Mouse (Mus musculus): ENCODE measurements around the gene Plekha7. TPM values are rescaled to one million over a fixed set of nuclear protein-coding genes. Genes with fewer than 3 reads are reported as not detected.
A peak's percentile ranks its signal among the peaks of the same experiment; 100 is the strongest.
"Not testable (repeated sequence)": the region's sequence is repeated elsewhere in the genome, so short reads cannot be mapped to it uniquely, and the experiment has no call there.

Gene Plekha7
- total and polyA plus RNA-seq, 2 experiments from 2014 or later = 19.4 to 40.4 TPM

- H3K4me1 ChIP-seq (ENCODE audit: control insufficient read depth, insufficient read depth) = peaks cover 15% of the 10 kb centered on the region; the same call in 1 of the 2 replicates
- TF ChIP-seq CTCF (IDR thresholded peaks at IDR 0.05; ENCODE audit: low read depth) = no peak; the same call in 1 of the 2 replicates
- no peak for TF ChIP-seq EP300 (IDR thresholded peaks at IDR 0.05; ENCODE audit: low read depth)
- H3K9me3 ChIP-seq (replicated peaks; ENCODE audit: control insufficient read depth, low read length) = no peaks in the 10 kb centered on the region
- peak overlapping the region; percentile 87 for H3K27ac ChIP-seq (ENCODE audit: low read depth)
- WGBS = under 1% methylated on average over 19 of the region's 19 CpGs
- H3K4me3 ChIP-seq (ENCODE audit: low read depth, low read length) = peak overlapping the region; percentile 57
- no peaks in the 10 kb centered on the region for H3K36me3 ChIP-seq (replicated peaks; ENCODE audit: control insufficient read depth, insufficient read depth, low read length)
- DNase-seq (ENCODE audit: low spot score) = peak; percentile 76
- H3K9ac ChIP-seq (replicated peaks; ENCODE audit: low read depth, low read length) = peak overlapping the region; percentile 66
- ATAC-seq (ENCODE audit: insufficient read depth, low read depth) = peak; percentile 66
- H3K4me2 ChIP-seq (ENCODE audit: low read depth, low read length) = peak overlapping the region; percentile 76
- H3K27me3 ChIP-seq (ENCODE audit: control insufficient read depth, insufficient read depth, low read length) = no peaks in the 10 kb centered on the region
Measured at GRCm38 (mm10) chr7:116093466-116093850, 214.7 kb downstream of the Plekha7 start.

GRCm38 (mm10) chr7:116092710-116093465 lies 215.3 kb downstream of the Plekha7 start:
- ATAC-seq (ENCODE audit: insufficient read depth, low read depth) (peak; percentile 100), DNase-seq (ENCODE audit: low spot score) (peak; percentile 98)
- H3K9ac ChIP-seq (replicated peaks; ENCODE audit: low read depth, low read length) = peak overlapping the region; percentile 66
- peak overlapping the region; percentile 57 for H3K4me3 ChIP-seq (ENCODE audit: low read depth, low read length)
- H3K4me2 ChIP-seq (ENCODE audit: low read depth, low read length) = peak overlapping the region; percentile 76
- under 1% methylated on average over 38 of the region's 38 CpGs for WGBS
- H3K36me3 ChIP-seq (replicated peaks; ENCODE audit: control insufficient read depth, insufficient read depth, low read length) = no peaks in the 10 kb centered on the region
- H3K27me3 ChIP-seq (ENCODE audit: control insufficient read depth, insufficient read depth, low read length) = no peaks in the 10 kb centered on the region
- peak overlapping the region; percentile 87 for H3K27ac ChIP-seq (ENCODE audit: low read depth)
- no peaks in the 10 kb centered on the region for H3K9me3 ChIP-seq (replicated peaks; ENCODE audit: control insufficient read depth, low read length)
- TF ChIP-seq EP300 (IDR thresholded peaks at IDR 0.05; ENCODE audit: low read depth) (no peak), CTCF (IDR thresholded peaks at IDR 0.05; ENCODE audit: low read depth) (peak; percentile 12; the same call in 1 of the 2 replicates)
- peaks cover 15% of the 10 kb centered on the region; the same call in 1 of the 2 replicates for H3K4me1 ChIP-seq (ENCODE audit: control insufficient read depth, insufficient read depth)

GRCm38 (mm10) chr7:116084366-116084765 lies 223.8 kb downstream of the Plekha7 start, which contains the start of gene Gm4353:
Gm4353 (minus strand) TSS chr7:116084635.
- not testable (repeated sequence) for H3K27me3 ChIP-seq (ENCODE audit: control insufficient read depth, insufficient read depth, low read length); H3K4me3 ChIP-seq (ENCODE audit: low read depth, low read length); H3K4me1 ChIP-seq (ENCODE audit: control insufficient read depth, insufficient read depth); H3K27ac ChIP-seq (ENCODE audit: low read depth); H3K4me2 ChIP-seq (ENCODE audit: low read depth, low read length); H3K9me3 ChIP-seq (replicated peaks; ENCODE audit: control insufficient read depth, low read length); ATAC-seq (ENCODE audit: insufficient read depth, low read depth); H3K36me3 ChIP-seq (replicated peaks; ENCODE audit: control insufficient read depth, insufficient read depth, low read length); H3K9ac ChIP-seq (replicated peaks; ENCODE audit: low read depth, low read length); DNase-seq (ENCODE audit: low spot score)
- 92% methylated on average over 11 of the region's 11 CpGs for WGBS

Other genes starting within 250 kb of the Plekha7 start
- gene Gm4353, start 223.7 kb downstream of the Plekha7 start, total RNA-seq (2014; rRNA removed; ENCODE audit: low replicate concordance) = 0.12 and 0.19 TPM in 2 replicates
- 0.16 and 0.25 TPM in 2 replicates for gene Gm4353, start 223.7 kb downstream of the Plekha7 start, polyA plus RNA-seq (2015; fragmentation: Nextera tagmentation; extraction: Ambion mirVana)
- 118 and 287 TPM in 2 replicates for gene Rps13, start 25.8 kb upstream of the Plekha7 start, total RNA-seq (2014; rRNA removed; ENCODE audit: low replicate concordance)
- 455 and 488 TPM in 2 replicates for gene Rps13, start 25.8 kb upstream of the Plekha7 start, polyA plus RNA-seq (2015; fragmentation: Nextera tagmentation; extraction: Ambion mirVana)
- gene Pik3c2a, start 135.1 kb upstream of the Plekha7 start, total RNA-seq (2014; rRNA removed; ENCODE audit: low replicate concordance) = 27.1 and 30.9 TPM in 2 replicates
- 7.1 and 7.6 TPM in 2 replicates for gene Pik3c2a, start 135.1 kb upstream of the Plekha7 start, polyA plus RNA-seq (2015; fragmentation: Nextera tagmentation; extraction: Ambion mirVana)
- 4.1 and 7.6 TPM in 2 replicates for gene Nucb2, start 196.0 kb upstream of the Plekha7 start, total RNA-seq (2014; rRNA removed; ENCODE audit: low replicate concordance)
- gene Nucb2, start 196.0 kb upstream of the Plekha7 start, polyA plus RNA-seq (2015; fragmentation: Nextera tagmentation; extraction: Ambion mirVana) = 7.4 and 8.0 TPM in 2 replicates

Measured in heart, postnatal 0 days (tissue).